Mouse (Mus musculus) spleen, embryonic (tissue): Measurements from ENCODE around the gene Ctso.

Experiments
- CTCF ChIA-PET: fragments of 350-600 bp; sonication (Branson Sonifier 250); formaldehyde crosslinking; loops from one replicate; lab custom pipeline; 2022; lab: Charles Lee

The Ctso gene

GRCm38 (mm10) chr3:81932141-81933101 is at the start of gene Ctso:
TSS of gene Ctso (plus strand) at chr3:81932601.
- CTCF ChIA-PET, result no interaction called here

DNA sequence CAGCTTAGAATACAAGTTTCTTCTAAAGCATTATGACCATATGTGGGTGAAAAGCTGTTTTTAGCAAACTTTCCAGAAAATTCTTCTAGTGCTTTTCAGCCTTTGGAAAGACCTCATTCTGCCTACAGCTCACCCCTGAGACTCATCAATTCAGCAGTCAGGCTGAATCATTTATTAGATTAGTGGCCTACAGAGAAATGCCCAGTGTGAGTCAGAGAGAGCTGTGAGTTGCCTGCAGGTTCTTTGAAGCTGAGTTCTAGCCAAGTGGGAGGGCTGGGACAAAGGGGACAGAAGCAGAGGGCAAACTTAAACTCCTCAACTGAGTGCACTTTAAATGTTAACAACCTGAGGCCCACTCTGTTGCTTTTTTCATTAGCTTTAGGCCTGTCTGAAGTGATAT is 48.5 kb upstream of the Ctso start:
- CTCF ChIA-PET, result no interaction called here

DNA sequence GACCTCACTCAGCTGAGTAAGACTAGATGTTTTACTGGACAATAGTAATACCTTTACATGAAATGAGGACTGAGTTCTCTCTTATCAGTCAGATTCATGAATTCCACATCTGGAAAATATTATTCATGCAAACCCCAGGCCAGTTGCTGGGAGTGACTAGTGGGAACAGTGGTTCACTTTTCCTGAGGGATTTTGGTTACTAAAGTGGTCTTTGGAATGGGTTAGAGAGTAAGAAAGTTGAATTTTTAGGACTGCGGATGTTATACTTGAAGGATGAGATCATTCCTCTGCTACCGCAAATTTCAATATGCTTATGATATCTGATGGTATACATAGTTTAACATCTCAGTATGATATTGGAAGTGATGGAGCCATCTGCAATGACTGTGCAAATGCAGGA is 46.8 kb upstream of the Ctso start:
- CTCF ChIA-PET, result no interaction called here

- CTCF ChIA-PET, result no interaction called here
Measured at GRCm38 (mm10) chr3:81889137-81889536, 43.3 kb upstream of the Ctso start.

- CTCF ChIA-PET, result interaction anchor here (0.6 kb wide), 1 partner anchor 119 kb away, joined by 6 read pairs; no protein-coding TSS in a partner anchor
Measured at GRCm38 (mm10) chr3:81910286-81911036, 21.9 kb upstream of the Ctso start.

GRCm38 (mm10) chr3:81916030-81916686 is 16.2 kb upstream of the Ctso start:
- CTCF ChIA-PET, result no interaction called here

- CTCF ChIA-PET, result no interaction called here
Measured at GRCm38 (mm10) chr3:81917354-81917935, 15.0 kb upstream of the Ctso start.

DNA sequence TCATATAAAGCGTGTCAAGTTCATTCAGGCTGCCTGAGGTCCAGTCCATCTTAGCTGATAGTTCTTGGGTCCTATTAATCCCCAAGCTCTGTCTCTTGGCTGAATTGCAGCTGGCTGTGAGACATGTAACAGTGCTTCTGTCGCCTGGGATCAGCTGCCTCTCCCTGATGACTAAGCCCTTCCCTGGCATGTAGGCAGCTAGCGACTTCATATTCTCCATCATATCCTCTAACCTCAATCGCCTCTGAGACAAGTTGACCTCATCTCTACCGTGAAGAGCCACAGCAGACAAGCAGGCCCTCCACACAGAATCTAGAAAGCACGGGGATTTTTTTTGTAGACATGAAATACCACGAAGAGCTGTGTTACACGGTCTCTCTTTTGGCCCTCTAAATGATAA is 14.2 kb upstream of the Ctso start:
- CTCF ChIA-PET, result no interaction called here

- CTCF ChIA-PET, result interaction anchor here (0.5 to 0.7 kb wide), 2 partner anchors 143 to 817 kb away, joined by 3 read pairs; no protein-coding TSS in a partner anchor
Measured at GRCm38 (mm10) chr3:81919681-81920080, 12.7 kb upstream of the Ctso start.

- CTCF ChIA-PET, result no interaction called here
Measured at GRCm38 (mm10) chr3:81922910-81923309, 9.5 kb upstream of the Ctso start.

DNA sequence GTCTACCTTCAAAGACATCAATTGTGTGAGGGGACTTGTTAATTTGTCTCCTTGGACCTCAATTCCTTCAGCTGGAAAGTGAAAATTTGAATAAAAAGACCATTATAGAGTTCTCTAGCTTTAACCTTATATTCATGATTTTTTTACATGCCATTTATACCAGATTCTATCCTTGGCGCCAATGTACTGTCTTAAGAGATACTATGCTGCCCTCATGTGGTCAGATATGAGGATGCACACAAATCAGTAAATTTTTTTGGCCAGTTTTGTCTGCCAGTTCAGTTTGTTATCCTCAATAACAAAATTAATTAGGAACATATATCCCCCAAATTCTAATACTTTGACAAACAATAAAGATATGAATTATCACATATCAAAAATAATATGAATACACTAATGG is 7.5 kb upstream of the Ctso start:
- CTCF ChIA-PET, result no interaction called here

- CTCF ChIA-PET, result no interaction called here
Measured at GRCm38 (mm10) chr3:81925856-81926255, 6.5 kb upstream of the Ctso start.

GRCm38 (mm10) chr3:81926764-81927325 is 5.6 kb upstream of the Ctso start:
- CTCF ChIA-PET, result no interaction called here

GRCm38 (mm10) chr3:81929073-81929472 is 3.3 kb upstream of the Ctso start:
- CTCF ChIA-PET, result no interaction called here

GRCm38 (mm10) chr3:81931695-81932094 is 706 bp upstream of the Ctso start:
- CTCF ChIA-PET, result interaction anchor here (0.6 kb wide), 1 partner anchor 179 kb away, joined by 5 read pairs; no protein-coding TSS in a partner anchor

DNA sequence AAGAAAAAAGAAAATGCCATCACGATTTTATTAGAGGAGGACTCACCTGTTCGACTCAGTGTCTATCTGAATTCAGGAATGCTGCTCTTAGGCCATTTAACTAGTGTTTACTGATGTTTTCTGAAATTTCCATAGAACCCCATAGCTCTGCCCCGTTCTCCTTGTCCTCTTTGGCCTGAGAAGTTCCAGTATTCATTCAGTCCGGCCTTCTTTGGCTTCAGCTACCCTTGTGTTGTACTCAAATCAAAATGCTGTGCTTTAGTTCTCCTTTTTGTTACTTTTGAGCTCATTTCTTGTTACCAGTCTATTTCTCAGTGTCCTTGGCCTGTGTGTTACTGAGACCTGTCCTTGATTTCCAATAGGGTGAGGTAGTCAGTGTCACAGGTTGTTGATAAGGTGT is 947 bp downstream of the Ctso start:
- CTCF ChIA-PET, result interaction anchor here (0.7 kb wide), 1 partner anchor 43 kb away, joined by 6 read pairs; no protein-coding TSS in a partner anchor

- CTCF ChIA-PET, result no interaction called here
Measured at GRCm38 (mm10) chr3:81938924-81939323, 6.5 kb downstream of the Ctso start.

DNA sequence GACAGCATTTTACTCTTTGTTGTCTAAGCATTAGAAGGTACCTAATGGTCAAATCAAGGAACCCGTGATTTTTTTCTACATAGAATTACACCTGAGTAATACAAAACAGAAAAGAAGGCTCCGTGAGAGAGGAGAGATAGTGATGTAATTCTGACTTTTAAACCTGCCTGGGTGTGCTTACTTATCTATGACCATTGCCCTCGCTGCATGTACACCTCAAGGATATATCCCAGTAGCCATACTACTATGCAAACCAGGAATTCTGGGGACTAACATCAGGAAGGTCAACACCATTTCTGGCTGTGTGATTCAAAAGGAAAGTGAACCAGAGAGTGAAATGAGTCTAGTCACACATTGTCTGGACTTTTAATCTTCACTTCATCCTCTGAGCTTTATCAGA is 9.9 kb downstream of the Ctso start:
- CTCF ChIA-PET, result no interaction called here

- CTCF ChIA-PET, result no interaction called here
Measured at GRCm38 (mm10) chr3:81943097-81943496, 10.7 kb downstream of the Ctso start.

GRCm38 (mm10) chr3:81944851-81945393 is 12.5 kb downstream of the Ctso start:
- CTCF ChIA-PET, result no interaction called here

- CTCF ChIA-PET, result no interaction called here
Measured at GRCm38 (mm10) chr3:81949048-81949447, 16.6 kb downstream of the Ctso start.
